Mouse (Mus musculus) intestine, embryonic 14.5 days (tissue): ENCODE results near the gene Pitx3. TPM values are rescaled to one million over a fixed set of nuclear protein-coding genes. Genes with fewer than 3 reads are reported as not detected.

Experiments
- polyA plus RNA-seq: library from polyadenylated mRNA; unstranded; fragments of >200 nt; fragmentation: Nextera tagmentation; extraction: Ambion mirVana; gene quantifications from 2 replicates; pipeline ENCODE4 v1.2.1, GENCODE M21; 2014

The Pitx3 gene
- polyA plus RNA-seq, 1 experiment from 2014 or later = not detected

Other genes with a start within 250 kb of the Pitx3 start
- 15.0 and 16.6 TPM in 2 replicates for gene Armh3, start 149.8 kb downstream of the Pitx3 start, polyA plus RNA-seq
- 4.7 and 5.2 TPM in 2 replicates for gene Hps6, start 144.8 kb downstream of the Pitx3 start, polyA plus RNA-seq
- gene Pprc1, start 103.4 kb downstream of the Pitx3 start, polyA plus RNA-seq = 48.8 and 51.0 TPM in 2 replicates
- gene Ldb1, start 103.1 kb downstream of the Pitx3 start, polyA plus RNA-seq = 65.6 and 74.6 TPM in 2 replicates
- gene Nolc1, start 72.5 kb downstream of the Pitx3 start, polyA plus RNA-seq = 109 and 110 TPM in 2 replicates
- not detected in 2 replicates for gene Elovl3, start 16.4 kb downstream of the Pitx3 start, polyA plus RNA-seq
- 41.6 and 42.7 TPM in 2 replicates for gene Gbf1, start 4.2 kb upstream of the Pitx3 start, polyA plus RNA-seq
- 7.9 and 9.2 TPM in 2 replicates for gene Nfkb2, start 156.0 kb upstream of the Pitx3 start, polyA plus RNA-seq
- gene Psd, start 178.8 kb upstream of the Pitx3 start, polyA plus RNA-seq = 36.4 and 43.9 TPM in 2 replicates
- 17.5 and 17.7 TPM in 2 replicates for gene Fbxl15, start 179.9 kb upstream of the Pitx3 start, polyA plus RNA-seq
- gene Cuedc2, start 190.4 kb upstream of the Pitx3 start, polyA plus RNA-seq = 154 and 176 TPM in 2 replicates
- gene Mfsd13a, start 192.8 kb upstream of the Pitx3 start, polyA plus RNA-seq = 12.3 and 12.7 TPM in 2 replicates
- gene 2310034G01Rik, start 202.0 kb upstream of the Pitx3 start, polyA plus RNA-seq = 1.7 and 2.0 TPM in 2 replicates
- gene Actr1a, start 247.4 kb upstream of the Pitx3 start, polyA plus RNA-seq = 127 and 142 TPM in 2 replicates
- gene Sufu, start 248.6 kb upstream of the Pitx3 start, polyA plus RNA-seq = 30.3 and 32.3 TPM in 2 replicates